Mouse (Mus musculus) embryo, embryonic 11 days (tissue): ENCODE measurements around the gene Zfp345.
"Not testable (repeated sequence)": the region's sequence is repeated elsewhere in the genome, so short reads cannot be mapped to it uniquely, and the experiment has no call there.

Experiments used
- DNase-seq: peaks from one replicate; pipeline ENCODE4 v3.0.0-alpha.2; 2015

The Zfp345 gene

DNA sequence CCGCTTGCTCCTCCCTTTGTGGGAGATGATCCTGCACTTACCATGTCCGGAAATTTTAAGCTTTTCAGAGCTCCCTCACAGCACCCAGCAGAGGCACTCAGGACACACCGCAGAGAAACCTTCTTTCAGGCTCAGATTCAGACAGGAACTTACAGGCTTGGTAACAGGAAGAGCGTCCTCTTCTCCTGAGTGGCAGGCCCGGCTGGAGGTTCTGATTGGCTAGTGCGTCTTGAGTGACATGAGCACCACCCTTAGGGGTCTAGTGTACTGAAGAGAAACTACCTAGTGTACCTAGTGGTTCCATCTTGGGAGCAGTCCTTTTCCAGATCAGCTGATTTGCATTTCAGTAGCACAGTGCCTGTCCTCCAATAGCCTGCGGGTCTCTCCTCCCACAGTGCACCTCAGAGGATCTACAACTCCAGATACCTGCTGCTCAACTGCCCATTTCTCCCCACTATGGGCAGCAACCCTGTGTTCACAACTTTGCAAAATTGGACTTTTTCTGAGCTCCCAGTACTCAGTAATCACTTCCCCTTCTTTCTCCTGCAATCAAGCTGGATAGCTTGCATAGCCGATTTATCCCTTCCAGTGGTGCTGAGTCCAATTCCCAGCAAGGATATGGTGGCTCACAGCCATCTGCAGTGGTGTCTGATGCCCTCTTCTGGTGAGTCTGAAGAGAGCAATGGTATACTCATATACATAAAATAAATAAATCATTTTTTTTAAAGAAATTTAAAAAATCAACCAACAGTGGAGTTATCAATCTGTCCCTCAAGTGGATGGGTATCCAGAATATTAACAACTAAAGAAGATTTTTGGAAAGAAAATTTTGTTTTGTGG lies at the start of gene Zfp345:
TSS of gene Zfp345 (minus strand) at position 153 of the 840 bp plus-strand sequence.
- DNase-seq = not testable (repeated sequence)

DNA sequence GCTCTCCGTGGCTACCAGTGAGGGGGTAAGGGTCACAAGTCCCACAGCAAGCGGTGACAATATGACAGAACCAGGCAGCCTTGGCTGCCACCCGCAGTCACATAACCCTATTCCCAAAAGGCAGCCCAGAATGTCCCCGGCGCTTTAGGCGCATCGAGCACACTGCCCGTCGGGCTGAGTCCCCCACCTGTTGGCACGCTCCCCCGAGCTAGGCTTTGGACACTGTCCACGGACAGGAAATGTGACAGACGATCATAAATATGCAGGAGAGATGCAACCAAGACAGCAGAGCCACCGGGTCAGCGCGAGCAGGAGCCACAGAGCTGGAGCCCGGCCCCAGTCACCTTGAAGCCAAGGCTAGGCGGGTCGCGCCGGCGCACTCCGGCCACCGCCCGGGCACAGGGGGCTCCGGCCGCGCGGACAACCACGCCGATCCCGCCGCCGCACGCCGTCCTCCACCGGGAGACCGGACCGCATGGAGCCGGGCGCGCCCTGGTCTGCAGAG lies 40.9 kb upstream of the Zfp345 start:
- peak; percentile 52 for DNase-seq

DNA sequence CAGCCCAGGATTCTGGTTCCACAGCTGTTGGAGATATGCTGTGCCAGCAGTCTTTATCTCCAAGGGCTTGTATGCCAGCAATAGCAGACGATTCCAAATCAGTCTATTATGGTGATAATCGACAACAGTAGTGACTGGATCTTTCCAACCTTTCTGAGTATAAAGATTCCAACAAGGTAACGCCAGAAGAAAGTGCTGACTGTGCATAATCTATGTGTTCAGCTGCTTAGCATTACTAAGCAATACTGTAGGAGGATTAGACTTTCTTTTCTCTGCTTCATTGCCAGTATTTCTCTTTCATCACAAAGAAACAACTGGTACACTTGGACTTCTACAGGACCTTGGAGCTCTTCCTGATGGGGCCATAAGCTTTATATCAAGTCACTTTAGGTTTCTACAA lies 27.9 kb upstream of the Zfp345 start:
- no peak for DNase-seq

GRCm38 (mm10) chr2:150500124-150500973 lies 15.5 kb upstream of the Zfp345 start:
- DNase-seq = peak; percentile 22

GRCm38 (mm10) chr2:150493031-150493430 lies 8.1 kb upstream of the Zfp345 start:
- DNase-seq = no peak

- DNase-seq = peak; percentile 73
Observed at GRCm38 (mm10) chr2:150451180-150451919, 33.5 kb downstream of the Zfp345 start, which contains the start of gene Zfp442. Gene Zfp442, minus strand, starts transcription at chr2:150451486.

GRCm38 (mm10) chr2:150439084-150439483 lies 45.8 kb downstream of the Zfp345 start:
- DNase-seq = not testable (repeated sequence)
